Mouse (Mus musculus) heart, adult 8-10 months (tissue): ENCODE data around the gene Prdm16. TPM values are rescaled to one million over a fixed set of nuclear protein-coding genes. Genes with fewer than 3 reads are reported as not detected.
A peak's percentile ranks its signal among the peaks of the same experiment; 100 is the strongest.

ENCODE experiments used
- DNase-seq: peaks from one replicate; pipeline ENCODE4 v3.0.0; 2022; ENCODE audit warnings: low spot score
- total RNA-seq, 4 experiments: library from RNA; stranded (reverse); gene quantifications; 2 replicates each; pipeline ENCODE4 v1.2.4; 2022

The Prdm16 gene
- 10 to 100 TPM; 12.6 to 15.7 (median 14.3) TPM for total RNA-seq

- peak; percentile 52 for DNase-seq
Observed at GRCm38 (mm10) chr4:154636721-154637311, at the start of gene Prdm16. Prdm16 (minus strand) TSS chr4:154636873.

DNA sequence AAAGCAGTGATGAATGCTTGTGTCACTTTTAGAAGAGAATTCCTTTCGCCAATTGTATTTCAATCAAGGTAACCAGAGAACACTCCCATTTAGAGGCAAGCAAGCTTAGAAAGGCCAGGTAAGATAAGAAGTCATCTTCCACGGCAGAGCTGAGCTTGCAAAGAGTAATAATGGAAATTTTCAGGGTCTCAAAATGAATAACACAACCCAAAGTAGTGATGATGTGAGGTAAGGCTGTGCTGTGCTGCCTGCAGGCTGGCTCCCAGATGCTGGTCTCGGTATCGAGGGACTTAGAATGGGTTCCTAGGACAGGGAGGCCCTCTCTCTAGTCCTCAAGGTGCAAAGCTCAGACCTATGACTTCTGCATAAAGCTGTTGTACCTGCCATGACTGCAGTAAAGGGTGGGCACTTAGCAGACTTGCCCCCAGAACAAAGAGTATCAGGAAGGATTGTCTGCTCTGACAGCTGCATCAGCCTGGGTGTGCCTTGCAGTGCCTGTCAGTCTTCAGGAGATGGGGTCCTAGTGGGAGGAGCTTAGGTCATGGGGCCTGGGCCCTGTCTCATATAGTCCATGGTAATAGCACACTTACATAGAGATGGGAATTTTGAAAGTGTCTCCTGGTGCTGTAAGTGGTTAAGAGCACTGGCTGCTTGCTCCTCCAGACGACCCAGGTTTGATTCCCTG lies 46.5 kb upstream of the Prdm16 start:
- no peak for DNase-seq

DNA sequence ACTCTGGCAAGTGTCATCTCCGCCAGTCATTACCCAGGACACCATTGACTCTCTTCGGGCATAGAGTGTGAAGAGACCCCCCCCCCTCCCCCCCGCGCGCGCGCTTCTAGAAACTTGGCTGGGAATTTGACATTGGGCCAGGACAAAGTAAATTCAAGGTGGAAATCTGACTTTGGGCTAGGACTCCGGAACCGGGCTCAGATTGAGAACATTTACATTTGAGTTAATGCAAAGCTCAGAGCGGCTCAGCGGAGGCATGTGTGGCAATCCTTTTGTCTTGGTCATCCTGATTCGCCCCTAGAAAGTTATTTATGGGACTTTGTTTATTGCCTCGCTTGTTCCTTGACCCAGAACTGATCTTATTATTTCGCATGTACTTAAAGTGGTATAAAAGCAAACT lies 45.6 kb upstream of the Prdm16 start:
- no peak for DNase-seq

- DNase-seq = no peak
Observed at GRCm38 (mm10) chr4:154675441-154676000, 38.8 kb upstream of the Prdm16 start.

GRCm38 (mm10) chr4:154674966-154675365 lies 38.3 kb upstream of the Prdm16 start:
- DNase-seq = no peak

DNA sequence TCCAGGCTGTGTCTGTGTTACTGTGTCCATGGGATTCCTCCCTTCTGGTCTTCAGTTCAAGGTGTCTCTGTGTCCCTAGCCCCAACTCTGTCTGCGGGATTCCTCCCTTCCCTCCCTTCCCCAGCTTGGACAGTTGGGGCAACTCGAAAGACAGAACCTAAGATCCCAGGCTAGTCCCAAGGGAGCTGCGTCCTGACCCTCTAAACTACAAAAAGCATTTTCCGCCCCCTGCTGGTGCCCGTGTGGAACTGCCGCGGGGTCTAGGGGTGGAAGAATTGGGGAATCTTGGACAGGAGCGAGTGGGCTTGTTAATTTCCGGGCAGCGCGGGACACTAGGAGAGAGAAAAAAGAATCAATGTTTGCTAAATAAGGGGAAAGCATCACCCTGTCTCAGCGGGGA lies 37.9 kb upstream of the Prdm16 start:
- DNase-seq = peak; percentile 35

DNA sequence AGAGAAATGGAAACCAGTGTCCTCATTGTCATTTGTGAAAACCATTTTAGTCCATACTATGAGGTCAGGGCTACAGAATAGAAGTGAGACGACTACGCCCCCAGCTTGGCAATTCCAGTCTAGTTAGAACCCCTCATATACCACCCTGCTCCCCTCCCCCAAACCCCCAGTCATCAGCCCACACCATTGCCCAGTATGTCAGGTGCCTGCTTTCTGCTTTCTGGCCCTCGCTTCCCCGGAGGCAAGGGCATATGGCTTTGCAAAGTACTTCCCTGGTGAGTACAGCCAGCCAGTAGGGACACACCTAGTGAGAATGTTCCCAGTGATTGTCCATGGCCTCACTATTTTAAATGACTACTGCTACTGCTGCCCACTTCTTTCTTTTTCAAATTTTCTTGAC lies 37.3 kb upstream of the Prdm16 start:
- no peak for DNase-seq

DNA sequence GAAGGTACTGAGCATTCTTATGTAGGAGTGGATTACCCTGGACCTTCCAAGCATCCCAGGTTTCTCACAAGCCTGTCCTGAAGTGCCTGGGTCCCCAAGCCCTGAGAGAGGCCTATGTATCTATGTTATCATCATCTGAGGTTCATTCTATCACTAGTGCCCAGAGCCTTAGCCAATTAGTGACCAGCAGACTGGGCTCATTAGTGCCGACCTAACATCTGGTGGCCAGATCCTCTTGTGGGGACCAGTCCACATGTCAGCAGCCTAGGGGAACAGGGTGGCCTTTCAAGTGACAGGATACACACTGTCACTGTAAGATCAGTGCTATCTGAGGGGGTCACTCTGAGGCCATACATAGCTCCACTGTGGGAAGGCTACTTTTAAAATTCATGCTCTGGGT lies 35.4 kb upstream of the Prdm16 start:
- no peak for DNase-seq

DNA sequence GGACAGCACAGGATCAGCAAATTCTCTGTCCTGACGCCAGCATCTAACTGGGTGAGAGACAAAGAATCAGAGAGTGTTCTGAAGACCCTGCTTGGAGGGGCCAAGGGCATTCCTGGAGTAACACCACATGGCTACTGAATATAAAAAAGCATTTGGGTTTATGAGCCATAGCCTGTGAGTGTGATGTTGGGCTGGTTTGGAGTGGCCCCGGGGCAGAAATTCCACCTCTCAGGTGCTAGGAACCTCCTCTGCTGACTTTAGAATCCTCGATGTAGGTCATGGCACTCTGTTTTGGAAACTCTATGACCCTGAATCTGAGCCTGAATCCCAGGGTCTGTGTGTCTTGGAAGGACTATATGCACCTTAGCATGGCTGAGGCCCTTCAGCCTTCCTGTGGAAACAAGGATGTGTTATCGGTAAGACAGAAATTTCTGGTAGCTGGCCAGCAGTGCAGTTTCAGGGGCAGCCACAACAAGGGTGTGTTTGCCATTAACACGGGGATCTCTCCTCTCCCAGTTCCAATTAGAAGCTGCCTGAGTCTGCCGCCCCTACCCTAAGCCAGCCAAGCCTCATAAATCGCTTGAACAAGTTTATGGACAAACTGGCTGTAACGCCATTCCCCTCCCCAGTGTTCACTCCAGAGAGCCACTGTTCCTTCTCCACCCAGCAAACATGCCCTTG lies 34.7 kb upstream of the Prdm16 start:
- no peak for DNase-seq

GRCm38 (mm10) chr4:154667767-154668166 lies 31.1 kb upstream of the Prdm16 start, which contains the start of gene Actrt2:
Actrt2 (minus strand) TSS chr4:154667867.
- no peak for DNase-seq

GRCm38 (mm10) chr4:154662681-154663215 lies 26.1 kb upstream of the Prdm16 start:
- DNase-seq = no peak

DNA sequence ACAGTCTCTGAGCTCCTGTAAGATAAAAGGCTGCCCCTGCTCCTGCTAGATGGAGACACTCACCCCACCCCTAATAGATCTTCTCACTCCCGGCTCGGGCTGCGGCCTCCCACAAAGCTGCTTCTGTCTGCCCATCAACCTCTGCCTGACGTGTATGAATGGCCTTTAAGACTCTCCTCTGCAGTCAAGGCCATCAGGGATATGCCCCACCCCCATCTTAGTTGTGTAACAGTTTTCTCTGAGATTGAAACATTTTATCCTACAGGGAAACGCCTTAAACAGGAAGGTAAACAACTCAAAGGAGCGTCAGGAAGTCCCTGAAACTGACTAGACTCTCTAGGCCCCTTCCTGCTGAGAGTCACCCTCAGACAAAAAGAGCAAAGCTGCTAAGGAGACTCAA lies 24.6 kb upstream of the Prdm16 start:
- DNase-seq = no peak

DNA sequence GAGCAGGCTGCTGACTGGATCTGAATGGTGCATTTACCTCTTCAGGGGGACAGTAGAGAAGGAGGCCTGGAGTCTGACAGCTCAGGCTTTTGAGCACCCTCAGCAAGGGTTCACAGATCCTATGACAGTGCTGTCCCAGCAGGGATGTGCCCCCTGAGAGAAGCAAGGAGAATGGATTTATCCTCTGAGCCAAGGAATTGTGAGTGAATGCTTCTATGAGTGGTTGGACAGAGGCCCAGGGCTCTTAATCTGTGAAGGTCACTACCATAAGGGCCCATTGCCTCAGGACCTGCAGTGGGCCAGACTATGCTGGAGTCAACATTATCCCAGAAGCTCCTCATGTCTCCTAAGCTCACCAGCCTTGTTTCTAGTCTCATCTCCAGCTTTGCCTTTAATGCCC lies 23.4 kb upstream of the Prdm16 start:
- no peak for DNase-seq

- no peak for DNase-seq
Observed at GRCm38 (mm10) chr4:154655134-154655910, 18.6 kb upstream of the Prdm16 start.

DNA sequence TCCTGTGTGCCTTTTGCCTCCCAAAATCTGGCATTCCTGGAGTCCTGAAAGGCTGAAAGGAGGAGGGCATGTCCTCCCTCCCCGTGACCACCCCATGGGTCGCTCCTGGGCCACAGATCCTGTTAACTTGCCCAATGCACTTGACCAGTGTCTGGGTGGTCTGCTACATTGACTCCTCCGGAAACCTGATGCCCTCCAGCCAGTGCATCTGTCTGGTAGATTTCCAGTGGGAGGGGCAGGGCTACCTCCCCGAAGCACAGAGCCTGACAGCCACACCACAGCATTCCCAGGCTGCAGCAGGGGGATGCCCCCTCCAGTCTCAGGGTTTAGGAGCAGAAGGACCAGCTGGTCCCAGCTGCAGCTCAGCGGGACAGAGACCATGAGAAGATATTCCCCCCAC lies 15.8 kb upstream of the Prdm16 start:
- DNase-seq = no peak

DNA sequence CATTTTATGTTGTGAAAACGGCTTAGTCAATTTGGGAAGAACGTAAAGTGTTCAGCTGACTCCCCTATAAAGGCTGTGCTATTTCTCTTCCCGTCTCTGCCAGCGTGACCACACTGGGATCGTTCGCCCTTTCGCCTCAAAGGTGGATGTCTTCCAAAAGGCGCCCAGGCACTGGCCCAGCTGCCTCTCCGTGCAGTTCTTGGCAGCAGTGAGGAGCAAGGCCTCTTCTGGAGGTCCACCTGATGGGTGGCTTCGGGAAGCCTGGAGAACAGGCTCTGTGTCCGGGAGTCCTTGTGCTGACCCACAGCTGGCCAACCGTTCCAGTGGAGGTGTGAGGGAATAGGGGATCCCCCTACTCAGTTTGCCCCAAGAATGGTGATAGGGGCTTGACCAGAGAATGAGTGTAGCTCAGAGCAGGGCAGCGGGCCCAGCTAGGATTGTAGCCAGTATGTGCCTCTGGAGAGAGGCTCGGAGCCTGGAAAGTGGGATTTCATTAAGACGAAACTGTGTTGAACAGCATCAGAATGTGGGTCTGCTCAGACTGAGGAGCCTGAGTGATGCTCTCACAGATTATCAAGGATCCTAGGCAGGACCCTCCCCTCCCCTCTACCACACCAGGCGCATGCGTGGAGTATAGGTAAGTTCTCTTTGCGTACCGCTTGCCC lies 12.5 kb upstream of the Prdm16 start:
- DNase-seq = peak; percentile 66

DNA sequence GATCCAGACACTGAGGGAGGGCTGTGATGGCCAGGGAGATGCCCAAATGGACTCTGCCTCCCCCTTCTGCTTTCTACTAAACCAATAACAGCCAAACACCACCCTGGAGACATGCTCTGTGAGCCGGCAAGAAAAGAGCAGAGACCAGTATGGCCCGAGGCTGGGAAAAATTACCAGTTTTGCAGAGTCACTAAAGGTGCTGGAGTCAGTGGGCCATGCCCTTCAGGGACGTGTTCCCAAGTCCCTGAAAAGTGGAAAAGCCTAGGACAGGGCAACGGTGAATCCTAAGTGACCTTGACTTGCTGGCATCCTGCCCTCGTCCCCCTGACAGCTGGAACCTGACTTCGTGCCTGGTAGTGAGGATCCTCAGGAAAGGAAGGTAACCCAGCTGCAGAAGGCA lies 5.8 kb upstream of the Prdm16 start:
- DNase-seq = no peak

DNA sequence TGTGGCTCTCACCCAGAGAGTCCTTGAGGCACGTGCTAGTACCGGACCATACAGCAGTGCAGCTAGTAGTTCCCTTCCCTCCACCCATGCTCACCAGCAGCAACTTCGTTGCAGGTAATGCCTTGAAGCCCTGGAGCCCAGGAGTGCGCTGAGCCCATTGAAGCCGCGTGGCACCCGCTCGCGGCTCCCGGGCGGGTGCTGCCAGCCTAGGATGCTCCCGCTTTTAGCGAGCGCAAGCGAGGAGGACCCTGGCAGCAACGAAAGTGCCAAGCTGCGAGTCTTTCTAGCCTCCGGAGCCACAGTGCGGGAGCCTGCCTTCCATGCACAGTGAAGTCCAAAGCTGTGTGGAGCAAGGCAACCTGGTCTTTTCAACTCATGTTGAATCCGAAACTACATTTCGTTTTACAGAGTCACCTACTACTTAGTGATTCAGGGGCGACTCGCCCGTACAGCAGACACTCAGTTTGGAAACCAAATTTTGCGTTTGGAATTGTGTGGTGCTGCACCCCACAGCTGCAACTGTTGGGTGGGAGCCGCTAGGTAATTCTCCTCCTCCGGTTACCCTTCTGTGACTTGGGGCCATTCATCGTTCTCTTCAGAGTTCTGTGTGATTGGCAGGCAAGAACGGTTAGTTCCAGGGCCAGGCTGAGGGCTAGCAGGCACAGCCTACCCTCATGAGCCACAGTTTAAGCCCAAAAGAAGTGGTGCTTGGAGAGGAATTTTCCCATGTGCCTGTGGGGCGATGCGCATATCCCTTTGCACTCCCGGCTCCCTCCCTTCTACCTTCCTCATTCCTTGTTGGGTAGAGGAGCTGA lies 4.8 kb upstream of the Prdm16 start:
- DNase-seq = no peak

GRCm38 (mm10) chr4:154640443-154641295 lies 4.0 kb upstream of the Prdm16 start:
- no peak for DNase-seq
